Mouse (Mus musculus) gastrocnemius, adult 2 months (tissue): Measurements from ENCODE around the gene Tmem255b. TPM values are rescaled to one million over a fixed set of nuclear protein-coding genes. Genes with fewer than 3 reads are reported as not detected.
A peak's percentile ranks its signal among the peaks of the same experiment; 100 is the strongest.

Source experiments
- DNase-seq: peaks from one replicate; pipeline ENCODE4 v3.0.0; 2022
- H3K27ac ChIP-seq: fragments of 200-600 bp; 2 replicates; pipeline ENCODE4 v1.8.1; 2022; ENCODE audit warnings: mild to moderate bottlenecking
- H3K4me3 ChIP-seq: fragments of 200-600 bp; 2 replicates; pipeline ENCODE4 v1.8.1; 2022; ENCODE audit warnings: mild to moderate bottlenecking, moderate library complexity
- CTCF ChIP-seq: fragments of 200-600 bp; IDR thresholded peaks from 2 replicates; pipeline ENCODE4 v1.8.1; 2022; ENCODE audit warnings: antibody characterized with exemption, mild to moderate bottlenecking, moderate library complexity
- intact Hi-C: fragments of 180-260 bp; cut with DNase I; formaldehyde crosslinking; loops from one replicate; pipeline ENCODE4 v1.15.1; 2025
- long read RNA-seq, 2 experiments: library from polyadenylated mRNA; stranded (forward); transcript quantifications; one replicate each; pipeline ENCODE4 v2.0.0; 2021
- total RNA-seq, 2 experiments: library from RNA; stranded (reverse); gene quantifications; 2 replicates each; pipeline ENCODE4 v1.2.3; 2021

Tmem255b gene
- 1 to 10 TPM; 2.6 to 3.1 TPM for total RNA-seq
- long read RNA-seq, experiment 1, partial matches to known transcripts: 0 of 2 reads
- long read RNA-seq, experiment 1, other reads (novel, unspliced or antisense): 0 of 2 reads
- long read RNA-seq, experiment 2, partial matches to known transcripts: 0 of 1 reads
- long read RNA-seq, experiment 2, other reads (novel, unspliced or antisense): 0 of 1 reads

GRCm38 (mm10) chr8:13434889-13435288, at the start of gene Tmem255b:
Gene Tmem255b, plus strand, starts transcription at chr8:13435189.
- peak within 1 kb of the TSS; percentile 87 for H3K27ac ChIP-seq
- peak within 1 kb of the TSS; percentile 72 for H3K4me3 ChIP-seq
- intact Hi-C loops: no loop called here
- no peak for TF ChIP-seq CTCF
- no peak for DNase-seq

DNA sequence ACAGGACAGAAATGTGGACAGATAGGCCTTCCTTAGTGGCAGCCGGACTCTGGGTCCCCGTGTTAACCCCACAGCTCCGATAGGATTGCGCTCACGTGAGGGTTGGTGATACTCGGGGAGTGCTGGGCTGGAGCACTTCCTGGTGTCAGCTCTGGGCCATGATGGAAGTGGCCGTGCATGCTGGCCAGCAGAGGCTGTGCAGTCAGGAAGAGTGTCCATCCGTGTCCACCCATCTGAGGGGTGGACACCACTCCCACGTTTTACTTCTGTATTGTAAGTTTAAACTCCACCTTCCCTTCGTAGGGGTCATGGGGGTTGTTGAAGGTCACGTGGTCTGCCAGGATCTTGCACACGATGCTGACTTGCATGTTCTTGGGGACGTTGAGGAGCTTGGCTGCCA, 48.6 kb upstream of the Tmem255b start:
- intact Hi-C loops: no loop called here
- H3K27ac ChIP-seq: no peak overlapping the region
- H3K4me3 ChIP-seq: no peak overlapping the region
- TF ChIP-seq CTCF: no peak
- DNase-seq: no peak

- no peak for TF ChIP-seq CTCF
- intact Hi-C loops: no loop called here
- no peak for DNase-seq
These were observed 47.3 kb upstream of the Tmem255b start for GRCm38 (mm10) chr8:13387728-13388127.

DNA sequence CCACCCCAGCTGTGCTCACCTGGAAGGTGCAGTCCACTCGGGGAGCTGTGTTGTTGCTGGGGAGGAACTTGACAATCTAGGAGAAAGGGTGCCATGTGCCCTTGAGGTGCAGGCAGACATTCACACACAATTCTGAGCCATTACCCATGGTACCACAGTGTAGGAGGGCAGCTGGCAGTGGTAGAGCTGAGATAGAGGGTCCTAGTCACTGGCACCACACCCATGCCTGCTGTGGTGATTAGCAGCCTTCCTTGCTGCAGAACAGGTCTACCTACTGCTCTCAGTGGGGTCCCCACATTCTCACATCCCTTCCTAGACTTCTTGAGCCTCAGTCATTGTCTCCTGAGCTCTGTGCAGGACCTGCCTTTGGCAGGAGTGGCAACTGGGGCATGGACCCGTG, 46.2 kb upstream of the Tmem255b start:
- no peak overlapping the region for H3K4me3 ChIP-seq
- intact Hi-C loops: no loop called here
- TF ChIP-seq CTCF: no peak
- no peak overlapping the region for H3K27ac ChIP-seq
- DNase-seq: no peak

More at GRCm38 (mm10) chr8:13387728-13388127, 47.3 kb upstream of the Tmem255b start:
- no peak overlapping the region for H3K27ac ChIP-seq
- no peak overlapping the region for H3K4me3 ChIP-seq

DNA sequence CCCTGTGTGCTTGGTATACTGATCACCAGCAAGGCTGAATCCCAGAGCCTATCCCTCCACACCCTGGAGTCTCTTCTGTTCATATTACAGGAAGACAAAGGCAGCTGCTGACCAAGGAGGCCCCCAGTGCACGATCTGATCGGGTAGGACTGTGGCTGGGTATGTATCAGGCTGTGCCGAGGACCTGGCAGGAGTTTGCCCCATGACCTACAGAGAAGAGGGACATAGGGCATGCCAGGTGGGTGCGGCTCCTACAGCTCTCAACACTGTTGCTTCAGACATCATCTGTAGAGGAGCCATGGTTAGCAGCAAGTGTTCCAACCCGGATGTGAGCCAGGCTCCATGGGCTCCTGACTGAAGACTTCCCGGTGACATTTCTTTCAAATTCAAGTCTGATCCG, 41.1 kb upstream of the Tmem255b start:
- Histone ChIP-seq H3K4me3 (no peak overlapping the region), H3K27ac (no peak overlapping the region)
- TF ChIP-seq CTCF: no peak
- intact Hi-C loops: no loop called here
- DNase-seq: no peak

GRCm38 (mm10) chr8:13396725-13397124, 38.3 kb upstream of the Tmem255b start, which contains the start of gene Atp4b:
Gene Atp4b, minus strand, starts transcription at chr8:13396825.
- intact Hi-C loops: no loop called here
- no peak for DNase-seq
- no peak within 1 kb of the TSS for H3K27ac ChIP-seq
- TF ChIP-seq CTCF: no peak
- H3K4me3 ChIP-seq: no peak within 1 kb of the TSS

DNA sequence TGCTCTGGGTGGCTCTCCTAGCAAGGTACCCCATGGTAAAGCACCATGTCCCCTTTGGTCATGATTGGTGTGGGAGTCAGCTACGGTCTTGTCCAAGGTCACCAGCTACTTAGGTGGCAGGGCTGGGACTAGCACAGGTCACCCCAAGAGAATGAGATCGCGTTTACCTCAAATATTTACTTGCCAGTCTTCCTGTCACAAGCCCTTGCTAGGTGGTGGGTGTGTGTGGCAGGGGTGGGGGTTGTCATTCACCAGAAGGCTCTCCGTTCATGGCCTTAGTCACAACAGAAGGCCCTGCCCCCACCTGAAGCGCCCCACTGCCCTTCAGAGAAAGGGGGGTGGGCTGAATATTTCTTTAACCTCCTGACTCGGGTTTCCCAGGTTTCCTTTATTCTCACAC, 31.5 kb upstream of the Tmem255b start:
- no peak for TF ChIP-seq CTCF
- no peak overlapping the region for H3K27ac ChIP-seq
- DNase-seq: no peak
- intact Hi-C loops: loop anchor here (10.0 kb wide), 1 partner anchor 331 kb away; no protein-coding TSS in a partner anchor
- H3K4me3 ChIP-seq: no peak overlapping the region

- Histone ChIP-seq H3K4me3 (no peak within 1 kb of the TSS), H3K27ac (no peak within 1 kb of the TSS)
- intact Hi-C loops: loop anchor here (10.0 kb wide), 1 partner anchor 330 kb away; no protein-coding TSS in a partner anchor
- TF ChIP-seq CTCF: no peak
- no peak for DNase-seq
These were observed 30.3 kb upstream of the Tmem255b start, which contains the start of gene Grk1 for GRCm38 (mm10) chr8:13404666-13405131. Gene Grk1, plus strand, starts transcription at chr8:13405081.

GRCm38 (mm10) chr8:13406011-13406410, 29.0 kb upstream of the Tmem255b start:
- H3K27ac ChIP-seq: no peak overlapping the region
- TF ChIP-seq CTCF: no peak

DNA sequence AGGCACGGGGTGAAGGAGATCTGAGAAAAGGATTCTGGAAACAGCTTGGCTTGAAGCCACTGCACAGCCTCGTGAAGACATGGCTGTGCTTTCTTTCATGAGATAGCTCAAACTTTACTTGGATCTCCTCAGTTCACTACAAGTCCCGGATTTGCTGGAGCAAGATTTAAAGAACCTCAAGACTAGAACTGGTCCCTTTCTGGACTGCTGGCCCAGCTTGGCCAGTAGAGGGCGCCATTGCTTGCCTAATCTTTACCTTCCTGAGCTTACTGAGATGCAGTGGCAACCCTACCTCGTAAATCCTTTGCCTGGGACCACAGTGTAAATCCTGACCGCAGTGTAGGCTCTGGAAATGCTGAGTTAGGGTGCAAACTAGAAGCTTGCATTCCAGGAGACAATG, 23.4 kb upstream of the Tmem255b start:
- H3K27ac ChIP-seq: no peak overlapping the region
- TF ChIP-seq CTCF: peak; percentile 88
- peak; percentile 80 for DNase-seq
- intact Hi-C loops: no loop called here
- no peak overlapping the region for H3K4me3 ChIP-seq

More at GRCm38 (mm10) chr8:13406011-13406410, 29.0 kb upstream of the Tmem255b start:
- intact Hi-C loops: loop anchor here (10.0 kb wide), 1 partner anchor 329 kb away; no protein-coding TSS in a partner anchor
- H3K4me3 ChIP-seq: no peak overlapping the region
- no peak for DNase-seq

- intact Hi-C loops: loop anchor here (1.0 to 2.0 kb wide), 3 partner anchors 49 to 340 kb away; no protein-coding TSS in a partner anchor
- peak; percentile 71 for DNase-seq
- no peak overlapping the region for H3K4me3 ChIP-seq
These were observed 22.0 kb upstream of the Tmem255b start for GRCm38 (mm10) chr8:13412891-13413558.

GRCm38 (mm10) chr8:13413823-13414390, 21.1 kb upstream of the Tmem255b start:
- H3K4me3 ChIP-seq: no peak overlapping the region
- no peak for TF ChIP-seq CTCF
- DNase-seq: peak; percentile 54
- intact Hi-C loops: loop anchor here (1.0 to 2.0 kb wide), 2 partner anchors 134 to 339 kb away; no protein-coding TSS in a partner anchor
- H3K27ac ChIP-seq: peak overlapping the region; percentile 28; the same call in 1 of the 2 replicates

More at GRCm38 (mm10) chr8:13412891-13413558, 22.0 kb upstream of the Tmem255b start:
- peak overlapping the region; percentile 28; the same call in 1 of the 2 replicates for H3K27ac ChIP-seq
- TF ChIP-seq CTCF: peak; percentile 80

- H3K27ac ChIP-seq: no peak overlapping the region
- intact Hi-C loops: no loop called here
- TF ChIP-seq CTCF: no peak
- H3K4me3 ChIP-seq: no peak overlapping the region
- DNase-seq: peak; percentile 64
These were observed 19.1 kb upstream of the Tmem255b start for GRCm38 (mm10) chr8:13415879-13416278.
